Mouse (Mus musculus): ENCODE data around the gene Gmeb1.

DNA sequence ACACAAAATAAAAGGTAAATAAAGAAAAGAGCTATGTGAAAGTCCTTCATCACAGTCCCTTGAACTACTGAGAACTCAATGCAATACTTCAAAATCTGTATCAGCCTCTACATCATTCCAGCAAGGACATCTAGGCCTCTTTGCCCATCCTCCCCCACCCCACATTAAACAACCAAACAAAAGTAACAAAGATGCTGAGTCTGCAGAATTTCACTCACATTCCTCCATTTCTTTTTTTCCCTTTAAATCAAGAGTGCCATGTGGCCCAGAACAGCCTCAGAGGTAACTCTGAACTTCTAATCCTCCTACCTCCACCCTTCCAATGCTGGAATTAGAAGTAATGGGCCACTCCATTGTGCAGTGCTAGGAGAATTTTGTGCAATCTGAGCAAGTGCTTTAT is 62.6 kb downstream of the Gmeb1 start:
- TF ChIP-seq EP300 (IDR thresholded peaks at IDR 0.05; ENCODE audit: low read depth) (no peak), CTCF (IDR thresholded peaks at IDR 0.05; ENCODE audit: low read depth) (no peak)

Data from liver, embryonic 14.5 days (tissue).